Mouse (Mus musculus) bone marrow, adult 2 months (tissue): ENCODE results near the gene Map3k5. TPM values are rescaled to one million over a fixed set of nuclear protein-coding genes. Genes with fewer than 3 reads are reported as not detected.
A peak's percentile ranks its signal among the peaks of the same experiment; 100 is the strongest.

Source experiments
- H3K27ac ChIP-seq: fragments of 200-500 bp; 2 replicates; pipeline ENCODE4 v1.5.1; 2012; ENCODE audit warnings: low read depth, mild to moderate bottlenecking, control low read depth, inconsistent platforms, low read length; ENCODE audit not compliant: control insufficient read depth, poor library complexity, insufficient read depth
- H3K4me1 ChIP-seq: fragments of 200-500 bp; 2 replicates; pipeline ENCODE4 v1.6.1; 2011; ENCODE audit warnings: low read length; ENCODE audit not compliant: control insufficient read depth, insufficient read depth
- H3K4me3 ChIP-seq: fragments of 200-500 bp; replicated peaks from 2 replicates; pipeline ENCODE3; 2011; ENCODE audit warnings: mild to moderate bottlenecking, low read depth, low read length, control low read depth; ENCODE audit not compliant: control insufficient read depth
- CTCF ChIP-seq: fragments of 200-500 bp; IDR thresholded peaks from 2 replicates; pipeline ENCODE4 v1.5.1; 2011; ENCODE audit warnings: low read length, control low read depth; ENCODE audit not compliant: control insufficient read depth, insufficient read depth
- POLR2A ChIP-seq: fragments of 200-500 bp; IDR thresholded peaks from 2 replicates; pipeline ENCODE4 v1.6.1; 2011; ENCODE audit warnings: low read depth, mild to moderate bottlenecking, control low read depth, low read length, borderline replicate concordance; ENCODE audit not compliant: control insufficient read depth
- WGBS: fragments of 180-500 bp; shearing (Covaris S2); methylation state at CpG from one replicate; pipeline ENCODE4 v1.1.7; 2018; 5-methylcytosine and 5-hydroxymethylcytosine counted together
- polyA plus RNA-seq: library from polyadenylated mRNA; stranded (reverse); fragments of >200 nt; gene quantifications from 2 replicates; pipeline ENCODE4 v1.2.4, GENCODE M21; 2011; ENCODE audit warnings: low replicate concordance; ENCODE audit not compliant: missing spikeins, insufficient read depth, insufficient read length

Map3k5 gene
- polyA plus RNA-seq, 1 experiment: 27.0 TPM

- TF ChIP-seq POLR2A (no peak), CTCF (no peak)
- Histone ChIP-seq H3K4me3 (no peak overlapping the region), H3K27ac (no peak overlapping the region), H3K4me1 (no peaks in the 10 kb centered on the region)
- 80% methylated on average over 13 of the region's 13 CpGs for whole genome bisulfite sequencing
Observed at GRCm38 (mm10) chr10:19904077-19904820, 30.0 kb upstream of the Map3k5 start.

- TF ChIP-seq CTCF: peak; percentile 93
- TF ChIP-seq POLR2A: peak; percentile 82; the same call in 1 of the 2 replicates
- H3K27ac ChIP-seq: peak within 1 kb of the TSS; percentile 99
- H3K4me3 ChIP-seq: peak within 1 kb of the TSS; percentile 76
- H3K4me1 ChIP-seq: no peaks in the 10 kb centered on the region
- WGBS: under 1% methylated on average over 60 of the region's 60 CpGs
Observed at GRCm38 (mm10) chr10:19907246-19907804, 26.9 kb upstream of the Map3k5 start, which contains the start of gene Pex7. Pex7 (minus strand) TSS chr10:19907689.

- Histone ChIP-seq H3K4me1 (no peaks in the 10 kb centered on the region), H3K4me3 (no peak overlapping the region), H3K27ac (no peak overlapping the region)
- TF ChIP-seq CTCF: no peak
- TF ChIP-seq POLR2A: no peak
- WGBS: 76% methylated on average over 2 of the region's 2 CpGs
Observed at GRCm38 (mm10) chr10:19908076-19908475, 26.2 kb upstream of the Map3k5 start.

- no peak overlapping the region for H3K4me3 ChIP-seq
- H3K4me1 ChIP-seq: peaks cover 2% of the 10 kb centered on the region; the same call in 1 of the 2 replicates
- WGBS: 82% methylated on average over 2 of the region's 2 CpGs
- H3K27ac ChIP-seq: no peak overlapping the region
- no peak for TF ChIP-seq CTCF
- TF ChIP-seq POLR2A: no peak
Observed at GRCm38 (mm10) chr10:19910516-19910915, 23.8 kb upstream of the Map3k5 start.

GRCm38 (mm10) chr10:19911583-19911982 is 22.7 kb upstream of the Map3k5 start:
- H3K4me1 ChIP-seq: peaks cover 2% of the 10 kb centered on the region; the same call in 1 of the 2 replicates
- TF ChIP-seq POLR2A: no peak
- TF ChIP-seq CTCF: no peak
- 11% methylated on average over 1 of the region's 1 CpGs for WGBS
- H3K4me3 ChIP-seq: no peak overlapping the region
- no peak overlapping the region for H3K27ac ChIP-seq

- no peak for TF ChIP-seq POLR2A
Observed at GRCm38 (mm10) chr10:19913806-19914205, 20.5 kb upstream of the Map3k5 start.

GRCm38 (mm10) chr10:19915301-19915700 is 19.0 kb upstream of the Map3k5 start:
- Histone ChIP-seq H3K27ac (no peak overlapping the region), H3K4me3 (no peak overlapping the region), H3K4me1 (peaks cover 2% of the 10 kb centered on the region; the same call in 1 of the 2 replicates)
- TF ChIP-seq CTCF: peak; percentile 43; the same call in 1 of the 2 replicates
- TF ChIP-seq POLR2A: no peak
- WGBS: 46% methylated on average over 1 of the region's 1 CpGs

More at GRCm38 (mm10) chr10:19913806-19914205, 20.5 kb upstream of the Map3k5 start:
- Histone ChIP-seq H3K4me3 (no peak overlapping the region), H3K4me1 (peaks cover 2% of the 10 kb centered on the region; the same call in 1 of the 2 replicates), H3K27ac (no peak overlapping the region)
- WGBS: 31% methylated on average over 4 of the region's 4 CpGs

GRCm38 (mm10) chr10:19922410-19922809 is 11.9 kb upstream of the Map3k5 start:
- no peak overlapping the region for H3K4me3 ChIP-seq
- H3K27ac ChIP-seq: no peak overlapping the region
- H3K4me1 ChIP-seq: no peaks in the 10 kb centered on the region
- 56% methylated on average over 4 of the region's 4 CpGs for WGBS
- TF ChIP-seq POLR2A: no peak
- TF ChIP-seq CTCF: no peak
